ENCODE assay signal across 9 mouse cellular contexts in the genomic region with DNA sequence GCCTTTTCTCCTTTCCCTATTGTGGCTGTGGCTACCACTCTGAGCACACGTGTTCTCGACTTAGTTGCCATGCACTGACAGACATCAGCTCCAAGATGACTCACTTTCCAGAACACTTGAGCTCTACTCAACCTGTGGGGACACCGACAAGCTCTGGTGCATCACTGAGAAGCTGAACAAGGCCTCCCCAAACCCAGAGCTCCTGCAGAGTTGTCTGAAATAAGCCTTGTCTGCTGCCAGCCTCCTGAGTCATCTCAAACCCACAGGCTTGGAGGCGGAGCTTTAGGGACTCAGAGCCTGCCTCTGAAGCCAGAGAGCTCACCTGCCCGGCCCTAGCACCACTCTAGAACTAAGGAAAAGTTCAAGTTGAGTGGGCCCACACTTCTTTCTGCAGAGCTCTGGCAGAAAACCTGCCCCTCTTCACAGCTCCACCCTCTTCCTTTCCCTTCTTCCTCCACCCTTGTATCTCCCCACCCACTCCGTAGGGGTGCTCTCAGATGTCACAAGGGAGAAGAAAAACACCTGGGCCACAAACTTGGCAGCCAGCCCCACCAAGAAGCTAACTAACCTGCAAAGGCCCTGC. TPM values are rescaled to one million over a fixed set of nuclear protein-coding genes. Genes with fewer than 3 reads are reported as not detected.
DNase-seq lines count a peak whose midpoint lies in the region; ATAC-seq lines count a peak whose summit lies in the region.
"Had no signal": no experiment of that assay in that cellular context is flagged by ENCODE, and none has a peak within 500 bp of the region (broad histone marks: within the 10 kb centered on the region; RNA-seq: fewer than 3 reads in every experiment).

No protein-coding gene starts in this region.

- H3K4me1 ChIP-seq in heart, embryonic 16.5 days (ENCODE audit: control insufficient read depth, insufficient read depth, low read length), result peaks cover 10% of the 10 kb centered on the region; the same call in 1 of the 2 replicates
- H3K4me1 ChIP-seq in embryonic facial prominence, embryonic 14.5 days (ENCODE audit: control insufficient read depth, insufficient read depth, low read length), result peaks cover 3% of the 10 kb centered on the region; the same call in 1 of the 2 replicates

- ATAC-seq in heart, embryonic 16.5 days (replicated peaks; ENCODE audit: extremely low read depth, insufficient read depth, low FRiP score), result peak; percentile 18; the same call in 1 of the 2 replicates
- peak; percentile 88 for ATAC-seq in embryonic facial prominence, embryonic 14.5 days (ENCODE audit: low read depth)

- H3K9me3 ChIP-seq in heart, embryonic 16.5 days (replicated peaks; ENCODE audit: control insufficient read depth, low read length), result no peaks in the 10 kb centered on the region
- no peaks in the 10 kb centered on the region for H3K9me3 ChIP-seq in embryonic facial prominence, embryonic 14.5 days (ENCODE audit: control insufficient read depth, low read length)
- H3K9me3 ChIP-seq: limb, embryonic 12.5 days had no signal

- H3K27me3 ChIP-seq in heart, embryonic 16.5 days (ENCODE audit: control insufficient read depth, insufficient read depth, low read length), result no peaks in the 10 kb centered on the region
- no peaks in the 10 kb centered on the region for H3K27me3 ChIP-seq in embryonic facial prominence, embryonic 14.5 days (replicated peaks; ENCODE audit: control insufficient read depth, insufficient read depth, low read length)

- H3K27ac ChIP-seq in heart, embryonic 16.5 days (ENCODE audit: low read length), result peak overlapping the region; percentile 14; the same call in 1 of the 2 replicates
- peak overlapping the region; percentile 8; the same call in 1 of the 2 replicates for H3K27ac ChIP-seq in embryonic facial prominence, embryonic 14.5 days (replicated peaks; ENCODE audit: low read depth, low read length)
- H3K27ac ChIP-seq: limb, embryonic 12.5 days had no signal

- no peaks in the 10 kb centered on the region for H3K36me3 ChIP-seq in heart, embryonic 16.5 days (ENCODE audit: control insufficient read depth, insufficient read depth)
- H3K36me3 ChIP-seq in embryonic facial prominence, embryonic 14.5 days (ENCODE audit: control insufficient read depth, insufficient read depth, low read length), result no peaks in the 10 kb centered on the region
- H3K36me3 ChIP-seq: limb, embryonic 12.5 days had no signal

- H3K4me3 ChIP-seq in heart, embryonic 16.5 days (ENCODE audit: low read length), result no peak overlapping the region
- H3K4me3 ChIP-seq in embryonic facial prominence, embryonic 14.5 days (ENCODE audit: low read depth, low read length), result no peak overlapping the region
- H3K4me3 ChIP-seq: limb, embryonic 12.5 days had no signal

- H3K9ac ChIP-seq in heart, embryonic 16.5 days (ENCODE audit: low read length), result no peak overlapping the region
- no peak overlapping the region for H3K9ac ChIP-seq in embryonic facial prominence, embryonic 14.5 days (ENCODE audit: low read depth, low read length)
- H3K9ac ChIP-seq: limb, embryonic 12.5 days had no signal

- WGBS in heart, embryonic 16.5 days, result 41% methylated on average over 6 of the region's 6 CpGs
- WGBS in embryonic facial prominence, embryonic 14.5 days, result 48% methylated on average over 6 of the region's 6 CpGs

- DNase-seq in heart, adult 9 months (ENCODE audit: low spot score in 2 of 2), result no peak
- peak; percentile 54 for DNase-seq in ES-CJ7 (ENCODE audit: low read depth, low spot score)
- DNase-seq in embryonic facial prominence, embryonic 14.5 days (ENCODE audit: low spot score), result peak; percentile 78
- peak; percentile 58 to 73 for DNase-seq in left cerebral cortex, postnatal 36 days (ENCODE audit: low spot score in 2 of 2)
- peak; percentile 76 for DNase-seq in telencephalon, adult 2 months (ENCODE audit: low read depth, low spot score)
- no peak for DNase-seq in heart, adult 11 months
- no peak for DNase-seq in c-Kit-positive CD71-positive TER-119-positive erythroid progenitor cells, embryonic 14.5 days (ENCODE audit: low spot score)

- H3K4me2 ChIP-seq in heart, embryonic 16.5 days (ENCODE audit: low read depth, low read length), result no peak overlapping the region
- no peak overlapping the region for H3K4me2 ChIP-seq in embryonic facial prominence, embryonic 14.5 days (ENCODE audit: low read depth, low read length)
- H3K4me2 ChIP-seq: limb, embryonic 12.5 days had no signal

- intact Hi-C loops in left cerebral cortex, postnatal 36 days (cut with DNase I), result no loop called here

RNA-seq across cellular contexts. Expression of a gene that starts 15.6 kb away (rescaled TPM):
- 2.2 and 2.6 TPM in 2 replicates for polyA plus RNA-seq in heart, embryonic 16.5 days (2015; fragmentation: Nextera tagmentation; extraction: Ambion mirVana)
- 6.6 and 9.3 TPM in 2 replicates for polyA plus RNA-seq in embryonic facial prominence, embryonic 14.5 days (2014; fragmentation: Nextera tagmentation; extraction: Ambion mirVana)
- total RNA-seq in left cerebral cortex, postnatal 36 days (2021), result 100 to 1,000 TPM; 205 to 221 TPM

Comparison
In these comparisons a context has a peak if more than half of its experiments do, and no peak if none do; other contexts are left out.
1. DNase-seq: peak in ES-CJ7 (single experiment), embryonic facial prominence, embryonic 14.5 days (single experiment), left cerebral cortex, postnatal 36 days (2 of 2) and telencephalon, adult 2 months (single experiment); none in heart, adult 9 months (0 of 2), heart, adult 11 months (single experiment) and c-Kit-positive CD71-positive TER-119-positive erythroid progenitor cells, embryonic 14.5 days (single experiment).